Mouse (Mus musculus): ENCODE data around the gene Snapc3. TPM values are rescaled to one million over a fixed set of nuclear protein-coding genes. Genes with fewer than 3 reads are reported as not detected.

The Snapc3 gene
- polyA plus RNA-seq, 1 experiment, result 8.0 TPM

DNA sequence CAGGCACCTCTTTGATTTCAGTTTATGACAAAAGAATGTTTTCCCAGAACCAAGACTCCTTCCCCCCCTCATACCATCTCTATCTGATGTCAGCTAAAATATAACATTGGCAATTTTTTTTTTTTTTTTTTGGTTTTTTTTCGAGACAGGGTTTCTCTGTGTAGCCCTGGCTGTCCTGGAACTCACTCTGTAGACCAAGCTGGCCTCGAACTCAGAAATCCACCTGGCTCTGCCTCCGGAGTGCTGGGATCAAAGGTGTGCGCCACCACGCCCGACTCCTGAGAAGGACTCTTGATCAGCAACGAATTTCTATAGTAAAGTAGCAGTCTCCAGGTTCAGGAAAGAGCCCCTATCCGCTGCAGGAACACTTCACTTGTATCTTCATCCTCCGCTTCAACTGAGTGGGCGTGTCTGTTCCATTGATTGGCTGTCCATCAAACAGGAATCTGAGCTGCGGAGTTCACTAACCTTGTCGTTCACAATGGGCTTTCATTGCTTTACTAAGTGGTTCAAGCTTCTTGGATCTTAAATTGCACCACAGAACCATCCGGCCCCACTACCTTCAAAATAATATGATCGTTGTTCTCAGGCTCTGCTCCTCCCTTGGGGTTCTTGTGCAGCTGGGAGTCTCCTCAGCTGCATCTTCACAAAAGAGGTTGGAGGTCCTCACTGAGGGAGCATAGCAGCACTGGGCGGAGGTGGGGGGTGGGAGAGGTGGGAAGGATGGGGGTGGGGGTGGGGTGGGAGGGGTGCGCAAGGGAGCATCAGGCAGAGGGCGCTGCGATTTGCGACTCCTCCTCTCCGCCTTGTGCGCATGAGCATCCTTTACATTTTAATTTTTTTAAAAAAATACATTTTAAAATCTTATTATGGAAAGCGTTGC, 82.9 kb downstream of the Snapc3 start:
- Histone ChIP-seq H3K4me3 (ENCODE audit: control insufficient read depth, low read depth, low read length) (0 out of 2 replicates have a peak overlapping the region, but pooled peaks have one; percentile 1), H3K4me1 (ENCODE audit: control insufficient read depth, insufficient read depth, low read length) (peaks cover 2% of the 10 kb centered on the region; the same call in 1 of the 2 replicates), H3K36me3 (ENCODE audit: control insufficient read depth, insufficient read depth, low read length) (no peaks in the 10 kb centered on the region), H3K27ac (ENCODE audit: control insufficient read depth, insufficient read depth, low read depth, low read length) (no peak overlapping the region), H3K27me3 (ENCODE audit: control insufficient read depth, insufficient read depth, low read length) (no peaks in the 10 kb centered on the region)
- no peak for TF ChIP-seq POLR2A (IDR thresholded peaks at IDR 0.05; ENCODE audit: control insufficient read depth, low read depth, low read length)
- TF ChIP-seq CTCF (IDR thresholded peaks at IDR 0.05; ENCODE audit: control insufficient read depth, insufficient read depth, insufficient replicate concordance, low read depth, low read length), result no peak

DNA sequence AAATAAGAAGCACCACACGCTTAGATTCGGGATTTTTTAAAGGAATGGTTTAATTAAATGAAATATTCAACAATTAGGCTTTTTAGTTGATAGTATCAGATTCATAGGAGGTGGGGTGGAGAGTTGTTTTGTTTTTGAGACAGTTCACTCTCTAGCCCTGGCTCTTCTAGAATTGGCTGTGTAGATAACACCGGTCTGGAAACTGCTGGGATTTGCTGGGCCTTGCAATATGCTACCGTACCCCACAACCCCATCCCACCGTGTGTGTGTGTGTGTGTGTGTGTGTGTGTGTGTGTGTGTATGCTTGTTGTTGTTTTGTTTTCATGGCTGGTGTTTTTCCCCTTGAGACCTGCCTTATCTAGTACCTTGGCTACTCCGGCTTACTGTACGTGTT, 83.5 kb downstream of the Snapc3 start:
- H3K4me1 ChIP-seq (ENCODE audit: control insufficient read depth, insufficient read depth, low read length), result peaks cover 2% of the 10 kb centered on the region; the same call in 1 of the 2 replicates
- no peak overlapping the region for H3K4me3 ChIP-seq (ENCODE audit: control insufficient read depth, low read depth, low read length)

DNA sequence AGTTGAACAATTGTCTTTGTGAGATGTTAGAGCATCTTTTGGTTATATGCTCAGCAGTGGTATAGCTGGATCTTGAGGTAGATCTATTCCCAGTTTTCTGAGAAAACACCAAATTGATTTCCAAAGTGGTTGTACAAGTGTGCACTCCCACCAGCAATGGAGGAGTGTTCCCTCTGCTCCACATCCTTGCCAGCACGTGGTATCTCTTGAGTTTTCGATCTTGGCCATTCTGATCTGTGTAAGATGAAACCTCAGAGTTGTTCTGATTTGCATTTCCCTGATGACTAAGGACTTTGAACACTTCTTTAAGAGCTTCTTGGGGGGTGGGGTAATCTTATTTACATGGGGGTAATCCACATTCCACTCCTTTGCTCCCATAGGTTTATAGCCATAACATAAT, 92.1 kb downstream of the Snapc3 start:
- no peaks in the 10 kb centered on the region for H3K27me3 ChIP-seq (ENCODE audit: control insufficient read depth, insufficient read depth, low read length)
- H3K4me3 ChIP-seq (ENCODE audit: control insufficient read depth, low read depth, low read length), result no peak overlapping the region
- no peak for TF ChIP-seq CTCF (IDR thresholded peaks at IDR 0.05; ENCODE audit: control insufficient read depth, insufficient read depth, insufficient replicate concordance, low read depth, low read length)
- no peak for TF ChIP-seq POLR2A (IDR thresholded peaks at IDR 0.05; ENCODE audit: control insufficient read depth, low read depth, low read length)
- H3K36me3 ChIP-seq (ENCODE audit: control insufficient read depth, insufficient read depth, low read length), result no peaks in the 10 kb centered on the region
- H3K27ac ChIP-seq (ENCODE audit: control insufficient read depth, insufficient read depth, low read depth, low read length), result no peak overlapping the region
- peaks cover 7% of the 10 kb centered on the region for H3K4me1 ChIP-seq (ENCODE audit: control insufficient read depth, insufficient read depth, low read length)

More for the DNA sequence above, 83.5 kb downstream of the Snapc3 start:
- no peak overlapping the region for H3K27ac ChIP-seq (ENCODE audit: control insufficient read depth, insufficient read depth, low read depth, low read length)
- no peaks in the 10 kb centered on the region for H3K27me3 ChIP-seq (ENCODE audit: control insufficient read depth, insufficient read depth, low read length)
- no peaks in the 10 kb centered on the region for H3K36me3 ChIP-seq (ENCODE audit: control insufficient read depth, insufficient read depth, low read length)
- no peak for TF ChIP-seq CTCF (IDR thresholded peaks at IDR 0.05; ENCODE audit: control insufficient read depth, insufficient read depth, insufficient replicate concordance, low read depth, low read length)
- no peak for TF ChIP-seq POLR2A (IDR thresholded peaks at IDR 0.05; ENCODE audit: control insufficient read depth, low read depth, low read length)

DNA sequence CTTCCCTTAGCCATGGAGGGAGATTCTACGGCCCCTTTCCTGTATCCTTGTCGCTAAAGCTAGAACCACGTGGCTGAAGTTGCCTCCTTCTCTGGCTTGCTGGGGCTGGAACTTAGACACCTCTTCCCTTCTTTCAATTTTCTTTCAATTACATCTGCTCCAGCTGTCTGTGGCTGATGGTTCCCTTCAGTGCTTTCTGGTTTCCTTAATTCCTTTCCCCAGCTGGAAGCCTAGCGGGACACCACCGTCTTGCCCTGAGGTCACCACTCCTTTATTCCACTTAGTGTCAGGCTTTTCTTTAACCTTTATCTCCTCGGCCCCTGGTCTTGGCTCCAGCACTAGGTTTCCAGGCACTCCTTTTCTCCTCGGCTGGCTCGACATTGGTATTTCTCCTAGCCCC, 93.6 kb downstream of the Snapc3 start:
- H3K27ac ChIP-seq (ENCODE audit: control insufficient read depth, insufficient read depth, low read depth, low read length), result no peak overlapping the region
- H3K4me3 ChIP-seq (ENCODE audit: control insufficient read depth, low read depth, low read length), result 0 out of 2 replicates have a peak overlapping the region, but pooled peaks have one; percentile 15
- TF ChIP-seq POLR2A (IDR thresholded peaks at IDR 0.05; ENCODE audit: control insufficient read depth, low read depth, low read length) (no peak), CTCF (IDR thresholded peaks at IDR 0.05; ENCODE audit: control insufficient read depth, insufficient read depth, insufficient replicate concordance, low read depth, low read length) (no peak)
- H3K36me3 ChIP-seq (ENCODE audit: control insufficient read depth, insufficient read depth, low read length), result no peaks in the 10 kb centered on the region
- H3K4me1 ChIP-seq (ENCODE audit: control insufficient read depth, insufficient read depth, low read length), result peaks cover 7% of the 10 kb centered on the region
- H3K27me3 ChIP-seq (ENCODE audit: control insufficient read depth, insufficient read depth, low read length), result no peaks in the 10 kb centered on the region

DNA sequence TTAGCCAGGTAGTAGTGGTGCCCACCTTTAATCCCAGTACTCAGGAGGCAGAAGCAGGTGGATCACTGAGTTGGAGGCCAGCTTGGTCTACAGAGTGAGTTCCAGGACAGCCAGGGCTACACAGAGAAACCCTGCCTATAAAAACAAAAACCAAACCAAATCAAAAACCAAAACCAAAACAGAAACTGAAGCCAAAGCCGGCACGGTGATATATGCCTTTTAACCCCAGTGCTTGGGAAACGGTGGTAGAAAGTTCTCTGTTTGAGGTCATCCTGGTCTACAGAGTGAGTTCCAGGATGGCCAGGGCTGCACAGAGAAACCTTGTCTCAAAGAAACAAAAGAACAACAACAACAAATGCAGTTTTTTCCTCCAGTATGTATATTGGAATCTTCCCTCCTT, 94.7 kb downstream of the Snapc3 start:
- TF ChIP-seq POLR2A (IDR thresholded peaks at IDR 0.05; ENCODE audit: control insufficient read depth, low read depth, low read length) (no peak), CTCF (IDR thresholded peaks at IDR 0.05; ENCODE audit: control insufficient read depth, insufficient read depth, insufficient replicate concordance, low read depth, low read length) (no peak)
- H3K27me3 ChIP-seq (ENCODE audit: control insufficient read depth, insufficient read depth, low read length), result no peaks in the 10 kb centered on the region
- no peak overlapping the region for H3K27ac ChIP-seq (ENCODE audit: control insufficient read depth, insufficient read depth, low read depth, low read length)
- H3K36me3 ChIP-seq (ENCODE audit: control insufficient read depth, insufficient read depth, low read length), result no peaks in the 10 kb centered on the region
- H3K4me1 ChIP-seq (ENCODE audit: control insufficient read depth, insufficient read depth, low read length), result peaks cover 7% of the 10 kb centered on the region
- H3K4me3 ChIP-seq (ENCODE audit: control insufficient read depth, low read depth, low read length), result no peak overlapping the region

DNA sequence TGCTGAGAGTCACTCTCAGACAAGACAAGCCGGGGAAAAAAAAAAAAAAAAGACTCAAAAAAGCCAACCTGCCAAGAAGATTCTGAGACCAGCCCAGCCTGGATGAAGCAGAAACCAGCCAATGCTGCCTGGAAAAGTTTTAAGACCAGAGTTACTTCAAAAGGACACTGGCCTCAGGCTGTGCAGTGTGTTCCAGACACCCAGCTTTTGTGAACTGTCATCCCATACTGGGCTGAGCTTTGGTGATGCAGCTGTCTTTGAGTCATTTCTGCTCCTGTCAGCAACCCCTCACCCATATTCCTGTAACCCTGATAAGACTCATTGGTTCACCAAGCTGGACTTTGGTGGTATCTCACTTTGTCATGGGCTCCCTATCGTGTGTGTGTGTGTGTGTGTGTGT, 95.1 kb downstream of the Snapc3 start:
- Histone ChIP-seq H3K36me3 (ENCODE audit: control insufficient read depth, insufficient read depth, low read length) (no peaks in the 10 kb centered on the region), H3K4me1 (ENCODE audit: control insufficient read depth, insufficient read depth, low read length) (peaks cover 7% of the 10 kb centered on the region), H3K4me3 (ENCODE audit: control insufficient read depth, low read depth, low read length) (no peak overlapping the region), H3K27ac (ENCODE audit: control insufficient read depth, insufficient read depth, low read depth, low read length) (no peak overlapping the region), H3K27me3 (ENCODE audit: control insufficient read depth, insufficient read depth, low read length) (no peaks in the 10 kb centered on the region)
- TF ChIP-seq CTCF (IDR thresholded peaks at IDR 0.05; ENCODE audit: control insufficient read depth, insufficient read depth, insufficient replicate concordance, low read depth, low read length) (no peak), POLR2A (IDR thresholded peaks at IDR 0.05; ENCODE audit: control insufficient read depth, low read depth, low read length) (no peak)

DNA sequence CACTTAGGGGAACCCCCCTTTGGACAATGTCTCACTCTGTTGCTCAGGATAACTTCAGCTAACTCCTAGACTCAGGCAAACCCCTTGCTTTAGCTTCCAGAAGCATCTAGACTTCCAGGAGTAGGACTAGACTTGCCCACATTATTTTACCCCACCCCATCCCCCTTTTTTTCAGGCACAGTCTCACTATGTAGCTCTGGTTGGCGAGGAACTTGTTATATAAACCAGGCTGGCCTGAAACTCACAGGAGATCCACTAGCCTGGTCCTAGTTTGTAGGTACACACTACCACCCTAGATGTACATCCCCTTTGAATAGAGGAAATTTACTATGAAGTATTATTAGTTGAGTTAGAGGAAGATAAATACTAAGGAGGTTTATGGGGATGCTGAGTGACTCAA, 96.7 kb downstream of the Snapc3 start:
- Histone ChIP-seq H3K27ac (ENCODE audit: control insufficient read depth, insufficient read depth, low read depth, low read length) (no peak overlapping the region), H3K27me3 (ENCODE audit: control insufficient read depth, insufficient read depth, low read length) (no peaks in the 10 kb centered on the region), H3K4me3 (ENCODE audit: control insufficient read depth, low read depth, low read length) (no peak overlapping the region), H3K4me1 (ENCODE audit: control insufficient read depth, insufficient read depth, low read length) (peaks cover 7% of the 10 kb centered on the region), H3K36me3 (ENCODE audit: control insufficient read depth, insufficient read depth, low read length) (no peaks in the 10 kb centered on the region)
- TF ChIP-seq POLR2A (IDR thresholded peaks at IDR 0.05; ENCODE audit: control insufficient read depth, low read depth, low read length), result no peak
- TF ChIP-seq CTCF (IDR thresholded peaks at IDR 0.05; ENCODE audit: control insufficient read depth, insufficient read depth, insufficient replicate concordance, low read depth, low read length), result no peak
